ENCODE assay signal across 10 mouse cellular contexts in the genomic region with DNA sequence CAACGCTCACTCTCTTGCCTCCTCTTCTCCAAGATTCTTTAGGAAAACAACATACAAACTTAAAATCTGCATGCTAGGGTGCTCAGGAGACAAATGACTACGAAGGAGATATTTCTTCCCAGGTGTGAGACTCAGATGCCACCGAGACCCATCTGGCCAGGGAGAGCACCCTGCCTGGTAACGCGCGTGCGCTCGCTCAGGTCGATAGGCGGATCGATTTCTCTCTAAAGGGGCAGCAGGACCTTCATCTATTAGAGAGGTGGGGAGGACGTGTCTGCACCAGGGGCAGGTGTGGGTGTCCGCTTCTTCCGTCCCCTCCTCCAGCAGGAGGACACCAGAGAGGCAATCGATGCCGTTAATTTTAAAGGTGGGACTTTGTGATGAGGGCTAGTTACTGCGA. TPM values are rescaled to one million over a fixed set of nuclear protein-coding genes. Genes with fewer than 3 reads are reported as not detected.
DNase-seq lines count a peak whose midpoint lies in the region; ATAC-seq lines count a peak whose summit lies in the region.
"Had no signal": no experiment of that assay in that cellular context is flagged by ENCODE, and none has a peak within 500 bp of the region (broad histone marks: within the 10 kb centered on the region; RNA-seq: fewer than 3 reads in every experiment).

No protein-coding gene starts in this region.

- no peaks in the 10 kb centered on the region for H3K9me3 ChIP-seq in heart, embryonic 15.5 days (replicated peaks)
- H3K9me3 ChIP-seq in embryonic facial prominence, embryonic 12.5 days = no peaks in the 10 kb centered on the region
- H3K9me3 ChIP-seq in hindbrain, embryonic 15.5 days = no peaks in the 10 kb centered on the region
- no peaks in the 10 kb centered on the region for H3K9me3 ChIP-seq in midbrain, embryonic 15.5 days

- H3K27ac ChIP-seq in heart, embryonic 15.5 days = no peak overlapping the region
- H3K27ac ChIP-seq in embryonic facial prominence, embryonic 12.5 days = no peak overlapping the region
- no peak overlapping the region for H3K27ac ChIP-seq in hindbrain, embryonic 15.5 days (replicated peaks)
- H3K27ac ChIP-seq in midbrain, embryonic 15.5 days = no peak overlapping the region
- H3K27ac ChIP-seq: macrophage had no signal

- H3K4me2 ChIP-seq in heart, embryonic 15.5 days = no peak overlapping the region
- 0 out of 2 replicates have a peak overlapping the region, but pooled peaks have one; percentile 16 for H3K4me2 ChIP-seq in embryonic facial prominence, embryonic 12.5 days (replicated peaks)
- peak overlapping the region; percentile 43 for H3K4me2 ChIP-seq in hindbrain, embryonic 15.5 days
- H3K4me2 ChIP-seq in midbrain, embryonic 15.5 days = peak overlapping the region; percentile 50

- H3K27me3 ChIP-seq in heart, embryonic 15.5 days = peaks cover 95% of the 10 kb centered on the region
- H3K27me3 ChIP-seq in embryonic facial prominence, embryonic 12.5 days = peaks cover 97% of the 10 kb centered on the region
- H3K27me3 ChIP-seq in hindbrain, embryonic 15.5 days = peaks cover 78% of the 10 kb centered on the region
- peaks cover 63% of the 10 kb centered on the region for H3K27me3 ChIP-seq in midbrain, embryonic 15.5 days (replicated peaks)

- no peak overlapping the region for H3K9ac ChIP-seq in heart, embryonic 15.5 days
- no peak overlapping the region for H3K9ac ChIP-seq in embryonic facial prominence, embryonic 12.5 days
- H3K9ac ChIP-seq in hindbrain, embryonic 15.5 days = no peak overlapping the region
- no peak overlapping the region for H3K9ac ChIP-seq in midbrain, embryonic 15.5 days

- H3K4me1 ChIP-seq in heart, embryonic 15.5 days (replicated peaks) = peaks cover 13% of the 10 kb centered on the region
- no peaks in the 10 kb centered on the region for H3K4me1 ChIP-seq in embryonic facial prominence, embryonic 12.5 days
- H3K4me1 ChIP-seq in hindbrain, embryonic 15.5 days (replicated peaks) = peaks cover 12% of the 10 kb centered on the region
- H3K4me1 ChIP-seq in midbrain, embryonic 15.5 days = peaks cover 30% of the 10 kb centered on the region

- H3K36me3 ChIP-seq in heart, embryonic 15.5 days = no peaks in the 10 kb centered on the region
- no peaks in the 10 kb centered on the region for H3K36me3 ChIP-seq in embryonic facial prominence, embryonic 12.5 days
- no peaks in the 10 kb centered on the region for H3K36me3 ChIP-seq in hindbrain, embryonic 15.5 days
- no peaks in the 10 kb centered on the region for H3K36me3 ChIP-seq in midbrain, embryonic 15.5 days (replicated peaks)

- peak overlapping the region; percentile 10; the same call in 1 of the 2 replicates for H3K4me3 ChIP-seq in heart, embryonic 15.5 days
- H3K4me3 ChIP-seq in embryonic facial prominence, embryonic 12.5 days = peak overlapping the region; percentile 4; the same call in 1 of the 2 replicates
- no peak overlapping the region; the same call in 1 of the 2 replicates for H3K4me3 ChIP-seq in hindbrain, embryonic 15.5 days
- peak overlapping the region; percentile 24 for H3K4me3 ChIP-seq in midbrain, embryonic 15.5 days

- 3% methylated on average over 17 of the region's 17 CpGs for WGBS in heart, embryonic 15.5 days
- WGBS in embryonic facial prominence, embryonic 12.5 days = under 1% methylated on average over 17 of the region's 17 CpGs
- 3% methylated on average over 17 of the region's 17 CpGs for WGBS in hindbrain, embryonic 15.5 days
- 5% methylated on average over 17 of the region's 17 CpGs for WGBS in midbrain, embryonic 15.5 days

- no peak for ATAC-seq in heart, embryonic 15.5 days (replicated peaks; ENCODE audit: insufficient number of reproducible peaks, insufficient read depth, low FRiP score, low read depth)
- no peak for ATAC-seq in embryonic facial prominence, embryonic 12.5 days (ENCODE audit: insufficient number of reproducible peaks, insufficient read depth, low FRiP score, low TSS enrichment)
- no peak for ATAC-seq in hindbrain, embryonic 15.5 days (ENCODE audit: low FRiP score, low read depth)
- ATAC-seq in midbrain, embryonic 15.5 days (replicated peaks) = peak; percentile 24; the same call in 1 of the 2 replicates

- no peak for DNase-seq in heart, adult 8-10 months (ENCODE audit: low spot score)
- DNase-seq in right cerebral cortex, postnatal 4 days = no peak
- no peak for DNase-seq in layer of hippocampus, adult 18-20 months (ENCODE audit: low spot score in 2 of 2)
- DNase-seq: gastrocnemius, postnatal 25 days; thymus, postnatal 25 days had no signal

RNA-seq across cellular contexts. Expression of a gene that starts 7.7 kb away (rescaled TPM):
- not detected in 2 replicates for polyA plus RNA-seq in heart, embryonic 15.5 days (2015; fragmentation: Nextera tagmentation; extraction: Ambion mirVana)
- under 1 TPM in 1 of 4 experiments, not detected in 3; 0.09 TPM for total RNA-seq in heart, adult 8-10 months (2022)
- not detected in 2 replicates for polyA plus RNA-seq in embryonic facial prominence, embryonic 12.5 days (2016; fragmentation: Nextera tagmentation; extraction: Ambion mirVana)
- polyA plus RNA-seq in hindbrain, embryonic 15.5 days (2015; fragmentation: Nextera tagmentation; extraction: Ambion mirVana) = 0.60 and 1.3 TPM in 2 replicates
- 0.93 and 1.5 TPM in 2 replicates for polyA plus RNA-seq in midbrain, embryonic 15.5 days (2015; fragmentation: Nextera tagmentation; extraction: Ambion mirVana)
- total RNA-seq in layer of hippocampus, adult 18-20 months (2021) = under 1 TPM; 0.33 to 0.54 TPM
- polyA plus RNA-seq: macrophage had no signal
